In the genomic region with DNA sequence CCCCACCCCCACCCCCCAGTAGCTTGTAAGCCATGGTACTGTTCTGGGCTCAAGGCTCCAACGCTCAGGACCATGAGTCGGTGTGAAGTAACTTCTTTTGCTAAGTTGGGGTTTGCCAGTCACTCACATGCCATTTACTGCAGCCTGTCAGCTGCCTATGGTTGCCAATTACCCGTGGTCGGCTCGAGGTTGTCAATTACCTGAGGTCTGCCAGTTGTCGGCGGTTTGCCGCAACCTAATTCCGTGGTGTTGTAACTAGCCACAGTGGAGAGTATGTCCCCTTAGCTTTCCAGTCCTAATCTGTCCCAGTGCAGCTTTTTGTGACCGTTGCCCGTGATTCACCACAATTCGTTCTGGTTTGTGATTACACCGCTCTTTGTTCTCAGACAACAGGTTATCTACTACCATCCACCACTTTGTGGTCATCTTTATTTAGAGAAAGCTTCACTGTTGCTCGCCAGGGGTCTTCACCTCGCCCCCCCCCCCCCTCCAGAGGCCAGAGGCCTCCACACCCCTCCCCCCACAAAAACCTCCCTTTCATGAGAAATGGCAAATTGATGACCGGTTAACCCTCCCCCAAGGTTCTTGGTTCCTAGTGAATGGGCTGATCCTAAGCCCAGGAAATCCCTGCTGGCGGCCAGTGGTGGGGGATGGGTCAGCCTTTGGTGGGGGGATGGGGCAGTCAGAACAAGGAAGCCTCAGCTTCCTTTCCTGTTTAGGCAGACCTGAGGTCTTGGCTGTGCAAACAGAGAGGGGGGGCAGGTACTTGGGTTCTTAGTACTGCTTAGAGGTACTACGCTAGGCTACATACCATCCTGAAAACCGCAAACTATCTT, we compare ENCODE assay signal across 18 mouse cellular contexts.
DNase-seq lines count a peak whose midpoint lies in the region; ATAC-seq lines count a peak whose summit lies in the region.
"Had no signal": no experiment of that assay in that cellular context is flagged by ENCODE, and none has a peak within 500 bp of the region (broad histone marks: within the 10 kb centered on the region; RNA-seq: fewer than 3 reads in every experiment).

No protein-coding gene starts in this region.

- ATAC-seq in neural tube, embryonic 11.5 days (ENCODE audit: insufficient read depth, low FRiP score, low TSS enrichment) = 0 out of 2 replicates have a peak, but pooled peaks have one; percentile 38
- ATAC-seq in neural tube, embryonic 15.5 days (ENCODE audit: low FRiP score) = no peak
- ATAC-seq: intestine, embryonic 16.5 days had no signal

- 52% methylated on average over 19 of the region's 19 CpGs for WGBS in neural tube, embryonic 11.5 days
- WGBS in neural tube, embryonic 15.5 days = 54% methylated on average over 18 of the region's 19 CpGs
- 45% methylated on average over 19 of the region's 19 CpGs for WGBS in limb, embryonic 10.5 days

- DNase-seq in embryo, embryonic 9.5 days (ENCODE audit: extremely low spot score) = peak; percentile 59
- DNase-seq in embryo, embryonic 10 days (ENCODE audit: low spot score) = no peak
- no peak for DNase-seq in neural tube, embryonic 11.5 days (ENCODE audit: low spot score)
- DNase-seq in limb, embryonic 10.5 days (ENCODE audit: low spot score) = no peak
- DNase-seq in right cerebral cortex, postnatal 25 days = no peak
- DNase-seq in heart, postnatal 10 days = no peak
- DNase-seq in adrenal gland, adult 18-20 months (ENCODE audit: low spot score in 2 of 2) = no peak
- DNase-seq: adrenal gland, adult 2 months; cerebellum, adult 11-12 months; cerebellum, postnatal 25 days; gastrocnemius, postnatal 25 days; left cerebral cortex, postnatal 4 days; thymus, postnatal 25 days had no signal

- no peak overlapping the region for H3K9ac ChIP-seq in neural tube, embryonic 11.5 days (ENCODE audit: low read length)
- H3K9ac ChIP-seq in neural tube, embryonic 15.5 days (replicated peaks) = no peak overlapping the region
- H3K9ac ChIP-seq: hindbrain, embryonic 14.5 days; liver, embryonic 15.5 days; neural tube, embryonic 12.5 days had no signal

- H3K27me3 ChIP-seq in neural tube, embryonic 11.5 days (ENCODE audit: control insufficient read depth, insufficient read depth, low read length) = no peaks in the 10 kb centered on the region
- H3K27me3 ChIP-seq in neural tube, embryonic 15.5 days (replicated peaks) = peaks cover 3% of the 10 kb centered on the region; the same call in 1 of the 2 replicates
- H3K27me3 ChIP-seq in limb, embryonic 10.5 days (ENCODE audit: low read depth, poor library complexity, severe bottlenecking) = no peaks in the 10 kb centered on the region

- H3K4me3 ChIP-seq in neural tube, embryonic 11.5 days (ENCODE audit: low read depth, low read length) = no peak overlapping the region
- no peak overlapping the region for H3K4me3 ChIP-seq in neural tube, embryonic 15.5 days (replicated peaks)
- H3K4me3 ChIP-seq in limb, embryonic 10.5 days = no peak overlapping the region
- H3K4me3 ChIP-seq: liver, embryonic 15.5 days; neural tube, embryonic 12.5 days had no signal

- no peak overlapping the region for H3K27ac ChIP-seq in neural tube, embryonic 11.5 days (ENCODE audit: low read depth, low read length)
- no peak overlapping the region for H3K27ac ChIP-seq in neural tube, embryonic 15.5 days (replicated peaks)
- peak overlapping the region; percentile 46 for H3K27ac ChIP-seq in limb, embryonic 10.5 days
- H3K27ac ChIP-seq: hindbrain, embryonic 14.5 days; neural tube, embryonic 12.5 days had no signal

- no peak overlapping the region for H3K4me2 ChIP-seq in neural tube, embryonic 11.5 days (ENCODE audit: low read depth)
- no peak overlapping the region for H3K4me2 ChIP-seq in neural tube, embryonic 15.5 days
- H3K4me2 ChIP-seq: hindbrain, embryonic 14.5 days; liver, embryonic 15.5 days; neural tube, embryonic 12.5 days had no signal

- intact Hi-C loops in heart, postnatal 10 days (cut with DNase I) = no loop called here

- peaks cover 13% of the 10 kb centered on the region; the same call in 1 of the 2 replicates for H3K4me1 ChIP-seq in neural tube, embryonic 11.5 days (ENCODE audit: control insufficient read depth, insufficient read depth, low read length)
- H3K4me1 ChIP-seq in neural tube, embryonic 15.5 days = 0 out of 2 replicates have a peak, but pooled peaks cover 5% of the 10 kb centered on the region
- peaks cover 54% of the 10 kb centered on the region for H3K4me1 ChIP-seq in limb, embryonic 10.5 days

- peaks cover 10% of the 10 kb centered on the region for H3K9me3 ChIP-seq in neural tube, embryonic 11.5 days (ENCODE audit: control insufficient read depth, low read length)
- H3K9me3 ChIP-seq in neural tube, embryonic 15.5 days (replicated peaks) = 0 out of 2 replicates have a peak, but pooled peaks cover 25% of the 10 kb centered on the region
- H3K9me3 ChIP-seq in limb, embryonic 10.5 days (replicated peaks) = peaks cover 6% of the 10 kb centered on the region
- H3K9me3 ChIP-seq: liver, embryonic 15.5 days had no signal

- no peaks in the 10 kb centered on the region for H3K36me3 ChIP-seq in neural tube, embryonic 11.5 days (ENCODE audit: control insufficient read depth, insufficient read depth, low read length)
- no peaks in the 10 kb centered on the region for H3K36me3 ChIP-seq in neural tube, embryonic 15.5 days
- H3K36me3 ChIP-seq in limb, embryonic 10.5 days = 0 out of 2 replicates have a peak, but pooled peaks cover 4% of the 10 kb centered on the region
- H3K36me3 ChIP-seq: liver, embryonic 15.5 days; neural tube, embryonic 12.5 days had no signal
